Mouse (Mus musculus) brain, embryonic 14.5 days (tissue): Measurements from ENCODE around the gene Btbd11.

Experiments used
- CTCF ChIP-seq: fragments of 200-500 bp; IDR thresholded peaks from 2 replicates; pipeline ENCODE4 v1.5.1; 2012; ENCODE audit warnings: inconsistent platforms, mild to moderate bottlenecking, moderate library complexity, borderline replicate concordance; ENCODE audit not compliant: insufficient read depth, insufficient read length; ENCODE audit errors: extremely low read depth
- POLR2A ChIP-seq: fragments of 200-500 bp; IDR thresholded peaks from 2 replicates; pipeline ENCODE4 v1.6.1; 2012; ENCODE audit warnings: mild to moderate bottlenecking, inconsistent platforms, borderline replicate concordance; ENCODE audit not compliant: poor library complexity, insufficient read depth, insufficient read length, severe bottlenecking; ENCODE audit errors: extremely low read depth

GRCm38 (mm10) chr10:85338733-85339132 is 47.9 kb upstream of the Btbd11 start:
- TF ChIP-seq CTCF (no peak), POLR2A (no peak)
